Mouse (Mus musculus) lung, embryonic 14.5 days (tissue): ENCODE measurements around the gene Tgtp2. TPM values are rescaled to one million over a fixed set of nuclear protein-coding genes. Genes with fewer than 3 reads are reported as not detected.

ENCODE experiments used
- ATAC-seq: fragments of 200-750 bp; cut with Nextera tagmentation; 2 replicates; pipeline ENCODE4 v1.8.0; 2017; ENCODE audit warnings: mild to moderate bottlenecking, moderate TSS enrichment, moderate library complexity; ENCODE audit not compliant: insufficient read depth
- DNase-seq: peaks from one replicate; pipeline ENCODE4 v3.0.0-alpha.2; 2015
- H3K27ac ChIP-seq: fragments of 300-500 bp; sonication (generic); 2 replicates; pipeline ENCODE4 v1.5.1; 2014; ENCODE audit warnings: low read depth, mild to moderate bottlenecking, moderate library complexity
- H3K27me3 ChIP-seq: fragments of 300-500 bp; sonication (generic); 2 replicates; pipeline ENCODE4 v1.6.1; 2014; ENCODE audit warnings: low read length, control low read depth; ENCODE audit not compliant: insufficient read depth
- H3K36me3 ChIP-seq: fragments of 300-500 bp; sonication (generic); 2 replicates; pipeline ENCODE4 v1.6.1; 2014; ENCODE audit warnings: control low read depth; ENCODE audit not compliant: insufficient read depth
- H3K4me1 ChIP-seq: fragments of 300-500 bp; sonication (generic); 2 replicates; pipeline ENCODE4 v1.6.1; 2014; ENCODE audit warnings: antibody characterized with exemption, control low read depth; ENCODE audit not compliant: insufficient read depth
- H3K4me2 ChIP-seq: fragments of 300-500 bp; sonication (generic); 2 replicates; pipeline ENCODE4 v1.6.1; 2014; ENCODE audit warnings: mild to moderate bottlenecking
- H3K4me3 ChIP-seq: fragments of 300-500 bp; sonication (generic); 2 replicates; pipeline ENCODE4 v1.5.1; 2014; ENCODE audit warnings: low read depth, low read length
- H3K9ac ChIP-seq: fragments of 300-500 bp; sonication (generic); 2 replicates; pipeline ENCODE4 v1.6.1; 2014
- H3K9me3 ChIP-seq: fragments of 300-500 bp; sonication (generic); 2 replicates; pipeline ENCODE4 v1.6.1; 2016; ENCODE audit warnings: low read depth, low read length, control low read depth
- CTCF ChIP-seq: IDR thresholded peaks from 2 replicates; pipeline ENCODE4 v1.5.1; 2016; ENCODE audit warnings: antibody characterized with exemption, low read depth
- WGBS: fragments of 180-500 bp; shearing (Covaris S2); extraction: QIAGEN DNeasy Blood & Tissue Kit; methylation state at CpG from one replicate; pipeline ENCODE4 v1.1.7; 2014; 5-methylcytosine and 5-hydroxymethylcytosine counted together
- polyA plus RNA-seq: library from polyadenylated mRNA; unstranded; fragments of >200 nt; fragmentation: Nextera tagmentation; extraction: Ambion mirVana; gene quantifications from 2 replicates; pipeline ENCODE4 v1.2.1, GENCODE M21; 2014

Tgtp2 gene
- polyA plus RNA-seq, 1 experiment from 2014 or later = 0.09 TPM

DNA sequence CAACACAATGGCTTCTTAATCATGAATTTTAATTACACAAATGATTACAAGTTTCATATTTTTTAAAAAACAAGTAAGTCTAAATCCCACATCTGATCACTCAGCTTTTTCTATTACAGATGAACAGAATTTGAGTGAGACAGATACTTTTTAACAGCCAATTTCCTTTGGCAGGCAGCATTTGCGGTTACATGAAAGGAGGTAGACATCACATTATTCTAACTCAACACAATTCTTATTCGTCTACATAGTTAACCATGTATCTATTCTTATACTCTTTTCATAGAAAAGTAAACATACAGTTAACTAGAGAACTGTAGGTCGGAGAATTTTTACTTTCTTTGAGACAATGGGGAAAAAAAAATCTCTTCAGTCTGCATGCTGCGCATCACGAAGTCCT is 26.5 kb upstream of the Tgtp2 start:
- TF ChIP-seq CTCF = no peak
- Histone ChIP-seq H3K27me3 (no peaks in the 10 kb centered on the region), H3K4me2 (no peak overlapping the region), H3K9me3 (no peaks in the 10 kb centered on the region), H3K36me3 (no peaks in the 10 kb centered on the region), H3K4me3 (no peak overlapping the region), H3K27ac (no peak overlapping the region), H3K4me1 (no peaks in the 10 kb centered on the region), H3K9ac (no peak overlapping the region)
- no peak for DNase-seq
- WGBS = 78% methylated on average over 5 of the region's 5 CpGs
- ATAC-seq = no peak

DNA sequence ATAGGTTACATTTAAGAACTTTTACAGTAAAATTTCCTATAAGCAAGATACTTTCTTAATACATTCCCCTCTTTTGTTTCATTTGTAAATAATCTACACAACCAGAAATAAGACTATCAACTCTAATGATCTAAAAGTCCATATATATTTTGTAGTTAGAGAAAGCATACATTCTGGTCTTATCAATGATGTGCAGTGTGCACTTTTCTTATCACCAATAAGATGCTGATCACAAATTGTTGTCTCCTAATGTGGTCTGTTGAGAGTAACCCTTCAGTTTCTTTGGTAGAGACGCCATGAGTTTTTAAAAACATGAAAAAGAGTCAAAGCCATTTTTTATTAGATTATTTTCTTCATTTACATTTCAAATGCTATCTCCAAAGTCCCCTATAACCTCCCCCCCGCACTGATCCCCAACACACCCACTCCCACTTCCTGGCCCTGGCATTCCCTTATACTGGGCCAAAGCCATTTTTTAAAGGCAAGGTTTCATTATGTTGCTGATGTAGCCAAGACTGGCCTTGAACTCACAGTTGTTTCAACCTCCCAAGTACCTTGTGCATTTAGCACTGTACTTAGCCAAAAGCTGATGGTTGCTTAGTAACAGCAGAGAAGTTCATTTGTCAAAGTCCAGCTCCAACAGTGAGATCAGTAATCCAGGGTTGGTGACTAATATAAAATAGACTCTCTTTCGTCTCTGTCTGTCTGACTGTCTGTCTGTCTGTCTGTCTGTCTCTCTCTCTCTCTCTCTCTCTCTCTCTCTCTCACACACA is 25.9 kb upstream of the Tgtp2 start:
- WGBS = 69% methylated on average over 3 of the region's 3 CpGs
- no peak for DNase-seq
- Histone ChIP-seq H3K9ac (no peak overlapping the region), H3K27me3 (no peaks in the 10 kb centered on the region), H3K4me1 (no peaks in the 10 kb centered on the region), H3K9me3 (no peaks in the 10 kb centered on the region), H3K27ac (no peak overlapping the region), H3K4me3 (no peak overlapping the region), H3K36me3 (no peaks in the 10 kb centered on the region), H3K4me2 (no peak overlapping the region)
- ATAC-seq = no peak
- TF ChIP-seq CTCF = no peak

DNA sequence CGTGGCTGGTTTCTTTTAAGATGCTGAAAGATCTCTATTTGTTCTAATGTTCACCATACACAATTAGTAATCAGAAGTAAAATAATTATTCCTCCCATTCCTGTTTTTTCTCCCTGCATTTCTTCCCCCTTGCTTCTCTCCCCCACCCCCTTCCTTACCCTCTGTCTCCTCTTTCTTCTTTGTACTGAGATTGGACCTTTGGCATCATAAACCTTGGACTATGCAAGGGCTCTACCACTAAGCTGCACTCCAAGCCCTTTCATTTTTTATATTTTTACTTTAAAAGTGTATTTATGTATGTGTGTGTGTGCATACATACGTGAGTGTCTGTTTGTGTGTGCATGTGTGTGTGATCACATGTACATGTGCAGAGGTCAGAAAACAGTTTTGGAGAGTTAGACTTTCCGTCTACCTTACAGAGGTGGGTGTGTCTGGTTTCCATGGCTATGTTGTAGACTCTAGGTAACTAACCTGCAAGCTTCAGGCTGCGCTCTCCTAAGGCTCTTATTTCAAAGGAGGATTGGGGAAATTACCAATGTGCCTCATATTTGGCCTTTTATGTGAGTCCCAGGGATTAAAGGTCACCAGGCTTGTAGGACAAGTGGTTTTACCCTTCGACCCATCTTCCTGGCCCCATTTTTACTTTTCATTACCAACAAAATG is 25.1 kb upstream of the Tgtp2 start:
- H3K4me2 ChIP-seq = peak overlapping the region; percentile 50
- peak overlapping the region; percentile 58; the same call in 1 of the 2 replicates for H3K27ac ChIP-seq
- no peak for TF ChIP-seq CTCF
- no peaks in the 10 kb centered on the region for H3K9me3 ChIP-seq
- H3K4me1 ChIP-seq = no peaks in the 10 kb centered on the region
- 69% methylated on average over 5 of the region's 5 CpGs for WGBS
- no peak for DNase-seq
- H3K9ac ChIP-seq = no peak overlapping the region
- no peak overlapping the region for H3K4me3 ChIP-seq
- no peaks in the 10 kb centered on the region for H3K36me3 ChIP-seq
- ATAC-seq = no peak
- H3K27me3 ChIP-seq = no peaks in the 10 kb centered on the region

DNA sequence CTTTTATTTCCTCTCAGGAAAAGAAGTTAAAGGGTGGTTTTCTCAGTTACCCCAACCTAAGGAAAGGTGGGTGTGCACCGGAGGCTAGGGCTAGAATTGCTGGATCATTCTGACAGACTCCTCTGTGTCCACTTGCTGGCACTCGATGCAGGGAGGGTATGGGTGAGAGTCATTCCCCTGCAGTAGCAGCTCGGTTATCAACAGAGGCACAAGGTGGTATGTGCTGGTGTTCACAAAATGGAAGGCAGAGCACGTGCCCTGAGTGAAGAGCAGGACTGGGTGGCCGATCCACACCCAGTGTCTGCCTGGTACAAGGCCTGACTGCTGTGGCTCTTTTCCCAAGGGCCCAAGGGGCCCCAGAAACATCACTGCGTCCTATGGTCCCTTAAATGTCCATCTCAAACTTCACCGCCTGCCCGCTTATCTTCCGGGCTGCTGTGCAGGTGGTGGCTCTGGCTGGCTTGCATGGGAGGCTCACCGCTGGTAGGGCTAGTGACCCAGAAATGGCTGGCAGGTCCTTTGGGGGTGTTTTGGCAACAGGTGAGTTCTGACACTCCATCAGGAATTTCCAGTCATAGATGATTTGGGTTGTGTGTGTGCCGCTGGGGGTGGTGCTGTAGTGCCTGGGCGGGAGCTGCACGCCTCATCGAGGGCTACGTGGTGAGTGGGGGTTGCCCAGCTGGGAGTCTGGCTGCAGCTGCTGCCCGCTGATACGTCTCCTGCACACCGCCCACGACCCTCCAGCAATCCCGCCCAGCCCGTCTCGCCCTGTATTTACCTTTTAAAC is 24.0 kb upstream of the Tgtp2 start:
- Histone ChIP-seq H3K4me3 (peak overlapping the region; percentile 12), H3K4me2 (peak overlapping the region; percentile 50), H3K36me3 (no peaks in the 10 kb centered on the region), H3K27me3 (no peaks in the 10 kb centered on the region), H3K4me1 (no peaks in the 10 kb centered on the region), H3K9ac (no peak overlapping the region; the same call in 1 of the 2 replicates), H3K27ac (peak overlapping the region; percentile 61), H3K9me3 (no peaks in the 10 kb centered on the region)
- DNase-seq (peak; percentile 62), ATAC-seq (peak; percentile 94)
- 30% methylated on average over 22 of the region's 22 CpGs for WGBS
- no peak for TF ChIP-seq CTCF

DNA sequence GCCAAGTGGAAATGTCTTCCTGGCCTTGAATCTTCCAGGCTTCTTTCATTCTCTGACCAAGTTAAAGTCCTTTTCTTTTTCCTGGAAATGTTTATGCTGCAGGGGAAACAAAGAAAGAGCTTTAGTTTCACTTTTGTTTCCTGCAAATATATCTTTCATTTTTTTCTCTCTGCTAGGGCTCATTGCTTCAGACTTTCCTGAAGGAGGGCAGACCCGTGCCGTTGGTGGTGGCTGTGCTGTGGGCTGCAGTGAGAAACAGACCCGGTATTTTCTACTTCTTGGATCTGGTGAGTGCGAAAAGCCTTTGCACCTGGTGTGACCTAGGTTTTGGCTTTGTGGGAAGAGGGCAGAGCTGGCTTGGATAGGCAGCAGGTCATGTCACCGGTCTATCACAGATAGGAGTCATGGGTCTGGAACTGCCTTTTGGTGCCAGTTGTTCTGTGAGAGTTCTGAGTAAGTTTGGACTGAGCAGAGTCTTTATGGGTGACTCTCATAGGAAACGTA is 22.9 kb upstream of the Tgtp2 start:
- 77% methylated on average over 6 of the region's 6 CpGs for whole genome bisulfite sequencing
- H3K27me3 ChIP-seq = no peaks in the 10 kb centered on the region
- no peak overlapping the region for H3K4me3 ChIP-seq
- no peaks in the 10 kb centered on the region for H3K9me3 ChIP-seq
- H3K4me1 ChIP-seq = no peaks in the 10 kb centered on the region
- no peak for DNase-seq
- no peak for TF ChIP-seq CTCF
- no peak for ATAC-seq
- no peak overlapping the region for H3K27ac ChIP-seq
- H3K36me3 ChIP-seq = no peaks in the 10 kb centered on the region
- no peak overlapping the region for H3K9ac ChIP-seq
- no peak overlapping the region for H3K4me2 ChIP-seq

DNA sequence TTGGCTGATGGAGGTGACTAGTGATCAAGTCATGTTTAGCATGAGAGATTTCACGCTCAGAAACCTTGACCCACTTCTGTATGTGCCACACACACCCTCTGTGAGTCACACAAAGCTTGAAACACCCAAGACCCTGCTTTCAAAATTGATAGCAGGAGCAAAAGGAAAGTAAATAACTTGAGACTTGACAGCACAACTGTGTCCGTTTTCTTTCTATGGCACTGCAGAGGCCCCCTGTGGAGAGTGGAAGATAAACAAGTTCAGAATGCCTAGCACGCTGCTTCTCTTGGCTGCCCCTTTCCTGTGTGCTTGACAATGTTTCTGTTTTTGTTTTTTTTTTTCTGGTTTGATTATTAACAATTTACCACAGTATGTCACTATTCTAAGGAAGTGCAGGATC is 20.9 kb upstream of the Tgtp2 start:
- no peak; the same call in 1 of the 2 replicates for TF ChIP-seq CTCF
- no peak overlapping the region for H3K4me3 ChIP-seq
- no peaks in the 10 kb centered on the region for H3K9me3 ChIP-seq
- no peak overlapping the region for H3K4me2 ChIP-seq
- no peaks in the 10 kb centered on the region for H3K36me3 ChIP-seq
- no peak overlapping the region for H3K9ac ChIP-seq
- H3K4me1 ChIP-seq = no peaks in the 10 kb centered on the region
- DNase-seq (peak; percentile 33), ATAC-seq (no peak)
- H3K27ac ChIP-seq = no peak overlapping the region
- WGBS = 26% methylated on average over 3 of the region's 3 CpGs
- H3K27me3 ChIP-seq = no peaks in the 10 kb centered on the region

DNA sequence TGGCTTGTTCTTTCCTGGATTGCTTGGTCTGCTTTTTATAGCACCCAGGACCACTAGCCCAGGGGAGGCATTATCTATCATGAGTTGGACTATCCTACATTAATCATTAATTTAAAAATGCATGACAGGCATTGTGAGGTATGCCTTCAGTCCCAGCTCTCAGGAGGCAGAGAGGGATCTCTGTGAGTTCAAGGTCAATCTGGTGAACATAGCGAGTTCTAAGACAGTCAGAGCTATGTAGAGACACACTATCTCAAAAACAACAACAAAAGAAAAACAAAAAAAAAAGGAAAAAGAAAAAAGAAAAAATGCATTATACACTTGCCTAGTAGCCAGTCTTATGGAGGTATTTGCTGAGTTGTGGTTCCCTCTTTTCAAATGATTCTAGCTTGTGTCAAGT is 20.4 kb upstream of the Tgtp2 start:
- Histone ChIP-seq H3K36me3 (no peaks in the 10 kb centered on the region), H3K27me3 (no peaks in the 10 kb centered on the region), H3K4me3 (no peak overlapping the region), H3K4me2 (no peak overlapping the region), H3K9me3 (no peaks in the 10 kb centered on the region), H3K4me1 (no peaks in the 10 kb centered on the region), H3K9ac (no peak overlapping the region), H3K27ac (no peak overlapping the region)
- ATAC-seq = no peak
- WGBS = 53% methylated on average over 1 of the region's 1 CpGs
- no peak for TF ChIP-seq CTCF
- DNase-seq = no peak
